Mouse (Mus musculus) liver, embryonic 11.5 days (tissue): Measurements from ENCODE around the gene Mfap5. TPM values are rescaled to one million over a fixed set of nuclear protein-coding genes. Genes with fewer than 3 reads are reported as not detected.
A peak's percentile ranks its signal among the peaks of the same experiment; 100 is the strongest.

Experiments
- ATAC-seq: fragments of 200-750 bp; cut with Nextera tagmentation; replicated peaks from 2 replicates; pipeline ENCODE4 v1.8.0; 2017; ENCODE audit warnings: moderate number of reproducible peaks, mild to moderate bottlenecking, moderate TSS enrichment, moderate library complexity; ENCODE audit not compliant: low FRiP score
- DNase-seq: peaks from one replicate; pipeline ENCODE4 v3.0.0-alpha.2; 2017; ENCODE audit warnings: low spot score
- H3K27ac ChIP-seq: fragments of 300-500 bp; sonication (generic); 2 replicates; pipeline ENCODE4 v1.5.1; 2014; ENCODE audit warnings: mild to moderate bottlenecking, low read depth, low read length, control low read depth
- H3K27me3 ChIP-seq: fragments of 300-500 bp; sonication (generic); replicated peaks from 2 replicates; pipeline ENCODE4 v1.6.1; 2014; ENCODE audit warnings: low read length, mixed read lengths; ENCODE audit not compliant: control insufficient read depth, insufficient read depth
- H3K36me3 ChIP-seq: fragments of 300-500 bp; sonication (generic); 2 replicates; pipeline ENCODE4 v1.6.1; 2014; ENCODE audit warnings: mild to moderate bottlenecking, low read length, moderate library complexity, mixed read lengths; ENCODE audit not compliant: control insufficient read depth, insufficient read depth
- H3K4me1 ChIP-seq: fragments of 300-500 bp; sonication (generic); replicated peaks from 2 replicates; pipeline ENCODE4 v1.6.1; 2014; ENCODE audit warnings: low read length, mixed read lengths; ENCODE audit not compliant: control insufficient read depth, insufficient read depth
- H3K4me2 ChIP-seq: fragments of 300-500 bp; sonication (generic); 2 replicates; pipeline ENCODE4 v1.6.1; 2014; ENCODE audit warnings: mild to moderate bottlenecking, control low read depth, moderate library complexity
- H3K4me3 ChIP-seq: fragments of 300-500 bp; sonication (generic); 2 replicates; pipeline ENCODE4 v1.5.1; 2014; ENCODE audit warnings: low read depth, low read length, control low read depth
- H3K9ac ChIP-seq: fragments of 300-500 bp; sonication (generic); 2 replicates; pipeline ENCODE4 v1.6.1; 2014; ENCODE audit warnings: low read depth, low read length, control low read depth
- H3K9me3 ChIP-seq: fragments of 300-500 bp; sonication (generic); 2 replicates; pipeline ENCODE4 v1.6.1; 2016; ENCODE audit warnings: low read length, inconsistent platforms, mixed read lengths; ENCODE audit not compliant: control insufficient read depth
- WGBS: fragments of 180-500 bp; shearing (Covaris S2); extraction: QIAGEN DNeasy Blood & Tissue Kit; methylation state at CpG from one replicate; pipeline ENCODE4 v1.1.7; 2014; 5-methylcytosine and 5-hydroxymethylcytosine counted together
- polyA plus RNA-seq: library from polyadenylated mRNA; unstranded; fragments of >200 nt; fragmentation: Nextera tagmentation; extraction: Ambion mirVana; gene quantifications from 2 replicates; pipeline ENCODE4 v1.2.1, GENCODE M21; 2014

The Mfap5 gene
- polyA plus RNA-seq, 1 experiment from 2014 or later, result 0.67 TPM

GRCm38 (mm10) chr6:122545289-122545882, 39.7 kb downstream of the Mfap5 start:
- no peak for ATAC-seq
- no peaks in the 10 kb centered on the region for H3K9me3 ChIP-seq
- WGBS, result 65% methylated on average over 9 of the region's 9 CpGs

GRCm38 (mm10) chr6:122545948-122546347, 40.3 kb downstream of the Mfap5 start:
- H3K4me2 ChIP-seq, result no peak overlapping the region
- H3K27me3 ChIP-seq, result no peaks in the 10 kb centered on the region
- no peak overlapping the region for H3K9ac ChIP-seq
- DNase-seq (no peak), ATAC-seq (no peak)
- H3K36me3 ChIP-seq, result no peaks in the 10 kb centered on the region
- H3K27ac ChIP-seq, result no peak overlapping the region
- no peak overlapping the region for H3K4me3 ChIP-seq
- H3K9me3 ChIP-seq, result no peaks in the 10 kb centered on the region
- no peaks in the 10 kb centered on the region for H3K4me1 ChIP-seq
- WGBS, result 78% methylated on average over 10 of the region's 10 CpGs

More at GRCm38 (mm10) chr6:122545289-122545882, 39.7 kb downstream of the Mfap5 start:
- Histone ChIP-seq H3K36me3 (no peaks in the 10 kb centered on the region), H3K4me1 (no peaks in the 10 kb centered on the region), H3K9ac (no peak overlapping the region), H3K27me3 (no peaks in the 10 kb centered on the region), H3K4me2 (no peak overlapping the region), H3K27ac (no peak overlapping the region), H3K4me3 (no peak overlapping the region)
- DNase-seq, result no peak

- no peaks in the 10 kb centered on the region for H3K36me3 ChIP-seq
- no peaks in the 10 kb centered on the region for H3K9me3 ChIP-seq
- 47% methylated on average over 9 of the region's 9 CpGs for WGBS
Measured at GRCm38 (mm10) chr6:122553606-122554005, 48.0 kb downstream of the Mfap5 start, which contains the start of gene Aicda. Aicda (plus strand) TSS chr6:122553801.

GRCm38 (mm10) chr6:122554102-122554501, 48.5 kb downstream of the Mfap5 start:
- H3K9ac ChIP-seq, result no peak overlapping the region
- H3K36me3 ChIP-seq, result no peaks in the 10 kb centered on the region
- WGBS, result 72% methylated on average over 6 of the region's 6 CpGs
- no peak overlapping the region for H3K4me3 ChIP-seq
- 0 out of 2 replicates have a peak, but pooled peaks cover 7% of the 10 kb centered on the region for H3K27me3 ChIP-seq
- no peak overlapping the region for H3K27ac ChIP-seq
- ATAC-seq (no peak), DNase-seq (no peak)
- no peaks in the 10 kb centered on the region for H3K4me1 ChIP-seq
- H3K4me2 ChIP-seq, result no peak overlapping the region
- H3K9me3 ChIP-seq, result no peaks in the 10 kb centered on the region

More at GRCm38 (mm10) chr6:122553606-122554005, 48.0 kb downstream of the Mfap5 start, which contains the start of gene Aicda:
- Histone ChIP-seq H3K4me2 (no peak within 1 kb of the TSS), H3K9ac (no peak within 1 kb of the TSS), H3K4me1 (no peaks in the 10 kb centered on the region), H3K27ac (no peak within 1 kb of the TSS), H3K27me3 (0 out of 2 replicates have a peak, but pooled peaks cover 7% of the 10 kb centered on the region), H3K4me3 (no peak within 1 kb of the TSS)
- no peak for ATAC-seq
- no peak for DNase-seq

GRCm38 (mm10) chr6:122555266-122555665, 49.6 kb downstream of the Mfap5 start:
- Histone ChIP-seq H3K9ac (no peak overlapping the region), H3K27ac (no peak overlapping the region), H3K4me2 (no peak overlapping the region), H3K4me3 (no peak overlapping the region), H3K9me3 (no peaks in the 10 kb centered on the region), H3K36me3 (no peaks in the 10 kb centered on the region), H3K27me3 (0 out of 2 replicates have a peak, but pooled peaks cover 7% of the 10 kb centered on the region), H3K4me1 (no peaks in the 10 kb centered on the region)
- 44% methylated on average over 7 of the region's 7 CpGs for WGBS
- ATAC-seq, result no peak
- no peak for DNase-seq

GRCm38 (mm10) chr6:122556959-122557561, 51.4 kb downstream of the Mfap5 start:
- no peak for ATAC-seq
- no peak overlapping the region for H3K27ac ChIP-seq
- no peaks in the 10 kb centered on the region for H3K4me1 ChIP-seq
- H3K4me3 ChIP-seq, result no peak overlapping the region
- peaks cover 13% of the 10 kb centered on the region for H3K27me3 ChIP-seq
- WGBS, result 23% methylated on average over 15 of the region's 15 CpGs
- no peak overlapping the region for H3K4me2 ChIP-seq
- no peak overlapping the region for H3K9ac ChIP-seq
- H3K9me3 ChIP-seq, result no peaks in the 10 kb centered on the region
- DNase-seq, result no peak
- no peaks in the 10 kb centered on the region for H3K36me3 ChIP-seq

GRCm38 (mm10) chr6:122560427-122560826, 54.8 kb downstream of the Mfap5 start:
- ATAC-seq, result 0 out of 2 replicates have a peak, but pooled peaks have one; percentile 10
- peaks cover 15% of the 10 kb centered on the region for H3K27me3 ChIP-seq
- no peak overlapping the region for H3K4me3 ChIP-seq
- H3K36me3 ChIP-seq, result no peaks in the 10 kb centered on the region
- no peaks in the 10 kb centered on the region for H3K9me3 ChIP-seq
- H3K4me2 ChIP-seq, result 0 out of 2 replicates have a peak overlapping the region, but pooled peaks have one; percentile 14
- DNase-seq, result peak; percentile 67
- H3K27ac ChIP-seq, result no peak overlapping the region
- 15% methylated on average over 17 of the region's 17 CpGs for WGBS
- no peaks in the 10 kb centered on the region for H3K4me1 ChIP-seq
- H3K9ac ChIP-seq, result no peak overlapping the region

- Histone ChIP-seq H3K9me3 (no peaks in the 10 kb centered on the region), H3K27ac (no peak overlapping the region), H3K9ac (no peak overlapping the region), H3K4me1 (no peaks in the 10 kb centered on the region), H3K4me2 (no peak overlapping the region), H3K36me3 (no peaks in the 10 kb centered on the region), H3K27me3 (peaks cover 11% of the 10 kb centered on the region), H3K4me3 (no peak overlapping the region)
- 72% methylated on average over 20 of the region's 20 CpGs for WGBS
- no peak for DNase-seq
- ATAC-seq, result peak; percentile 10; the same call in 1 of the 2 replicates
Measured at GRCm38 (mm10) chr6:122561005-122561404, 55.4 kb downstream of the Mfap5 start.

GRCm38 (mm10) chr6:122562463-122562862, 56.8 kb downstream of the Mfap5 start:
- H3K9ac ChIP-seq, result no peak overlapping the region
- H3K4me2 ChIP-seq, result no peak overlapping the region
- WGBS, result 3% methylated on average over 6 of the region's 6 CpGs
- H3K4me1 ChIP-seq, result no peaks in the 10 kb centered on the region
- DNase-seq, result no peak
- H3K36me3 ChIP-seq, result no peaks in the 10 kb centered on the region
- no peak overlapping the region for H3K4me3 ChIP-seq
- H3K27ac ChIP-seq, result no peak overlapping the region
- no peaks in the 10 kb centered on the region for H3K9me3 ChIP-seq
- ATAC-seq, result no peak
- peaks cover 11% of the 10 kb centered on the region for H3K27me3 ChIP-seq
